Mouse (Mus musculus) thymus, adult 18-20 months (tissue): ENCODE data around the gene Pitpnm3.

Experiments used
- DNase-seq, 2 experiments: peaks; one replicate each; pipeline ENCODE4 v3.0.0; 2022; ENCODE audit warnings: mixed read lengths in 2 of 2

Gene Pitpnm3

DNA sequence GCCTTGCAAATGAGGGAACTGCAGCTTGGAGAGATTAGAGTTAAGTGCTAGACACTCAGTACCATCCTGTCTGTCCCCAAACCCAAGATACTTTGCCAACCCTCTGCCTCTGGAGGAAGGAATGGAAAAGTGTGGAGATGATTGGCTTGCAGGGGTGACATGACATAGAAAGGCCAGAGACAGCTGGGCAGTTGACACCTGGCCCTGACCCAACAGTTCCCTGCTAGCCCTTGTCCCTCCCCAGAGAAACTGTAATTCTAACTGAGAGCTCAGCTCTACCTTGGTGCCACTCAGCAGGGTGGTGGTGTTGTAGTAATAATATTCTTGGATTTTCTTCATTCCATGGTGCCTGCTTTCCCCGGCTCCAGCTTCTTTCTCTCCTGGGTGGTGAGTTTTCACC lies 123.6 kb downstream of the Pitpnm3 start:
- no peak for DNase-seq

DNA sequence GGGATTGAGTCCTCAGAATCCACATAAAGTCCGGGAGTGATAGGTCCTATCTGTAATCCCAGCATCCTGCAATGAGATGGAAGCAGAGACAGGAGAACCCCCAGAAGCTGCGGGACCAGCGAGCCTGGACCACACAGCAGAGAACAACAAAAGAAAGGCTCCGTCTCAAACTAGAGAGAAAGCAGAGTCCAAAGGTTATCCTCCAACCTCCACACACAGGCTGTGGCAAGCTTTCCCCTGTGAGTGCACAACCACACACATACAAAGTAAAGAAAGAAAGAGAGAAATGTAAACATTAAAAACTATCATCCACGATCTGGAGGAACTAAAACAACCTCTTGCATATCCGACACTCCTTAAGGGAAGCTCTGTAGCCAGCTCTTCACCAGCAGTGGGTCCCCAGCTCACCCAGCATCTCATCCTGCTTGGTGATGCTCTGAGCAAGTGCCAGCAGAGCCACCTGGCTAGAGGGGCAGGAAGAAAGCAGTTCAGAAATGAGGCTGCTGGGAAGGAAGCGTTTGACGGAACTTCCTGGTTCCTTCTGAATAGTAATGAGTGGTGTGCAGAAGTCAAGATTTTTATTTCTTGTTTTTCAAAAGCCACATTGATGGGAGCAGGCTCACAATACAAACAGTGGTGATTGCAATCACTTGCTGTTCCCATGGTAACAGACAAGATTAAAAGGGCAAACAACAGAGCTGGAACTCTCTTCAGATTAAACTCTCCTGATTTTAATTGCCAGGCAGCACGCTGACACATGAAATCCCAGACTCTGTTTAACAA lies 124.4 kb downstream of the Pitpnm3 start:
- no peak for DNase-seq

DNA sequence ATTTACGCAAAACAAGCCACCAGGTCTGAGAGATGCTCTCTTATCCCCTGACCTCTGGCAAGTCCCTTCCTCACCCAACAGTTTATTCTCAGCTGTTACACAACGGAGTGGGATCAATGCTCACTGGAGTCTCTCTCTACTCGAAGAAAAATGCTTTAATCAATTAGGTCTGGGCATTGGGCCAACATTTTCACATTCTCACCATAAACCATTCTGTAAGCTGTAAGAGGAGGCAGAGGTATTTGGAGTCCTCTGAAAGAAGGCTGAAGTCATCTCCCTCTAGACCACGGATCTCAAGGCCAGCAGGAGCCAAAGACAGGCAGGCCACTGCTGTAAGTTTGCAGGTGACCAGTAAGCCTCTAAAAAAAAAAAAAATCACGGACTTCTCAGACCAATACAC lies 125.2 kb downstream of the Pitpnm3 start:
- DNase-seq, result no peak

DNA sequence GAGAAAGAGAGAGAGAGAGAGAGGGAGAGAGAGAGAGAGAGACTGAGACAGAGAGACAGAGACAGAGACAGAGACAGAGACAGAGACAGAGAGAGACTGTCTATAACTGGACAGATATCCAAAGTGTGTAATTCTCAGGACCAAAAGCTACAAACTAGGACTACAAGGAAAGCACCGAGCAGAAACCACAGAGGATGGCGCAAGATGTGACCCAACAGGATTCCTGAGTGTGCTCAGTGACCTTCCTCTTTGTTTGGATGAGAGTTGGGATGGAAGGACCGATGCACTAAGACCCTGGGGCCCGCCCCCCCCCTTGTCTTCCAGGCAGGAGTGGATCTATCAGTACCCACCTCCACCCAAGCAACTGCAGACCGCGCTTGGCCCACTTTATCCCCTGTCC lies 130.0 kb downstream of the Pitpnm3 start:
- DNase-seq, result no peak

DNA sequence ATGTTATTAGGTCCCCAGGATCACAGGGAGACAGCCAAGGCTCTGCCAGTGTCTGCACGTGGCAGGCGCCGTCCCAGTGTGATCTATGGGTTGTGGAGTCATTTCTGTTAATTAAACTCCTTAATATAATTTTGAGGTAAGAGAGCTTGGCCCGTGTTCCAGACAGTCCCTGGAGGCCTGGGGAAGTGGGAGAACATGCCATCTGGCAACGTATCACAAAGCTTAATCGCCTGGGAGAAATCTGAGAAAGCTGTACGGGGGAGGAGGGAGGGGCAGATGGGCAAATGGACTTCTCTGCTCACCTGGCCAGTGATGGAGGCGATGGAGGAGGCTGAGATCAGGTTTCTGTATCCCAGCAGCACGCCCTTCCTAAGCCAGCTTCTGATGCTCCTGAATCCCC lies 132.4 kb downstream of the Pitpnm3 start:
- DNase-seq, result no peak

DNA sequence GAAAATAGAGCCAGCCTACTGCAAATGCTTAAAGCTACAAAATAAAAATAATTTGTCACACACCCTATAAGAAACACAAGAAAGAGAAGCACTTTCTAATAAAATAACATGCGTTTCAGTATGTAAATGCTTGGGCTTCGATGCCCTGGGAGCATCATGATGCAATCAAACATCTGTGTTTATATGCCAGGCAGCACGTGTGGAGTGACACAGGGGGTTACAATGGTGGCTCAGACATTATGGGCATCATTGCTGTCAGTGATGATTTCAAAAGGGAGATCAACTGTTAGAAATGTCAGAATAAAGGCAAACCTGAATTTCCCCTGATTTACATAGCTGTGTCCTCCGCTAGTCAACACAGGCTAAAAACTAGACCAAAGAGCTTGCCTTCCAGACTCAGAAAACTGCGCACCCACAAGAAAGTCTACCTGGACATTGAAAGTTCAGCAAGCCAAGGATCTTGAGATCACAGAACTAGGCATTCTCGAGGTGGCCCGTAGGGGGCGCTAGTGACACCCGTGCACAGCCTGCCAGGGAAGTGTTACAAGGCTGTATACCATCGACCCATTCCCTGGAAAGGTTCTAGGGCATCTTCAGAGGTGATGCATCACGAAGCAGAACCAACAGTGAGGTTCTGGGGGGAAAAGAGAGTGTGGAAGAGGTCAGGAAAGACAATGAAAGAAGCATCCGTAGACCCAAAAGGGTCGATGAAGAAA lies 133.3 kb downstream of the Pitpnm3 start:
- DNase-seq, result peak in 1 of 2 experiments; percentile 11

DNA sequence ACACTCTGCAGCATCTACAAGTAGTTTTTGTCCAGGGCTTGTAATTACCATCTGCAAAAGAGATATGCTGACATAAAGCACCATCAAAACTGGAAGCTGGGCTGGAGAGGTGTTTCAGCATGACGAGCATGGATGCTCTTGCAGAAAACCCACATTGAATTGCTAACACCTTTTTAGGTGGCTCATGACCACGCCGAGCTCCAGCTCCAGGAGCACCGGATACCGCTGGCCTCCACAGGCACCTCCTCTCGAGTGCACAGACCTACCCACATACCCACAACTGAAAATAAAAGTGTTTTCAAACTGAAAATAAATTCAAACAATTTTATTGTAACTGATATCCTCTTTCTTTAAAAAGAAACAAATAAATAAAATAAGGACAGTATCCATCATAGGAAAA lies 135.4 kb downstream of the Pitpnm3 start:
- DNase-seq, result no peak
